Mouse (Mus musculus) gastrocnemius, adult 2 months (tissue): ENCODE data around the gene N4bp1. TPM values are rescaled to one million over a fixed set of nuclear protein-coding genes. Genes with fewer than 3 reads are reported as not detected.

Experiments used
- DNase-seq: peaks from one replicate; pipeline ENCODE4 v3.0.0; 2022
- H3K27ac ChIP-seq: fragments of 200-600 bp; 2 replicates; pipeline ENCODE4 v1.8.1; 2022; ENCODE audit warnings: mild to moderate bottlenecking
- H3K4me3 ChIP-seq: fragments of 200-600 bp; 2 replicates; pipeline ENCODE4 v1.8.1; 2022; ENCODE audit warnings: mild to moderate bottlenecking, moderate library complexity
- CTCF ChIP-seq: fragments of 200-600 bp; IDR thresholded peaks from 2 replicates; pipeline ENCODE4 v1.8.1; 2022; ENCODE audit warnings: antibody characterized with exemption, mild to moderate bottlenecking, moderate library complexity
- intact Hi-C: fragments of 180-260 bp; cut with DNase I; formaldehyde crosslinking; loops from one replicate; pipeline ENCODE4 v1.15.1; 2025
- total RNA-seq, 2 experiments: library from RNA; stranded (reverse); gene quantifications; 2 replicates each; pipeline ENCODE4 v1.2.3; 2021

N4bp1 gene
- total RNA-seq, 2 experiments from 2014 or later: 16.6 to 18.2 TPM

- intact Hi-C loops: loop anchor here (2.0 to 5.0 kb wide), 2 partner anchors 53 to 170 kb away; partner anchors contain the start of genes Gm10638 and Siah1a
These were observed 87.4 kb downstream of the N4bp1 start for GRCm38 (mm10) chr8:86797705-86798104.

GRCm38 (mm10) chr8:86794716-86795115 lies 90.3 kb downstream of the N4bp1 start:
- no peak for TF ChIP-seq CTCF
- Histone ChIP-seq H3K27ac (no peak overlapping the region), H3K4me3 (no peak overlapping the region)
- DNase-seq: no peak
- intact Hi-C loops: loop anchor here (5.0 kb wide), 1 partner anchor 167 kb away; no protein-coding TSS in a partner anchor

More at GRCm38 (mm10) chr8:86797705-86798104, 87.4 kb downstream of the N4bp1 start:
- peak overlapping the region; percentile 2; the same call in 1 of the 2 replicates for H3K4me3 ChIP-seq
- DNase-seq: peak; percentile 75
- no peak for TF ChIP-seq CTCF
- peak overlapping the region; percentile 86 for H3K27ac ChIP-seq

GRCm38 (mm10) chr8:86791542-86791941 lies 93.5 kb downstream of the N4bp1 start:
- Histone ChIP-seq H3K27ac (no peak overlapping the region), H3K4me3 (no peak overlapping the region)
- intact Hi-C loops: no loop called here
- TF ChIP-seq CTCF: no peak
- no peak for DNase-seq

DNA sequence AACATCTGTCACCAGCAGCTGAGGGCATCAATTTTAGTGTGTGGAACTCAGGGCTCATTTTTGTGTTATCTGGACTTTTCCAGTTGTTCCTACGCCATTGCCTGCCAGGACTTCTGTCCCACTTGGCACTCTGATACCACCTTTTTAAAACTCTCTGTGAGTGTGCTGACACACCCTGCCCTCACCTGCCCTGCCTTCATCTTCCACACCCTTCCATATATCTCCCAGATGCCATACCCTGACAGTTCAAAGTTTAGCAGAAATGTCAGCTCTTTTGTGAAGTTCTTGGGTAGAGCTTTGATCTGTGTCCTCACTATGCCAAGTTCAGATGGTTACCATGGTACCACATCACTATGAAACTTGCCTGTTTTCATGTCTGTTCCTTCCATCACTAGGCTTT lies 95.5 kb downstream of the N4bp1 start:
- no peak for TF ChIP-seq CTCF
- no peak for DNase-seq
- H3K4me3 ChIP-seq: no peak overlapping the region
- no peak overlapping the region; the same call in 1 of the 2 replicates for H3K27ac ChIP-seq
- intact Hi-C loops: no loop called here

DNA sequence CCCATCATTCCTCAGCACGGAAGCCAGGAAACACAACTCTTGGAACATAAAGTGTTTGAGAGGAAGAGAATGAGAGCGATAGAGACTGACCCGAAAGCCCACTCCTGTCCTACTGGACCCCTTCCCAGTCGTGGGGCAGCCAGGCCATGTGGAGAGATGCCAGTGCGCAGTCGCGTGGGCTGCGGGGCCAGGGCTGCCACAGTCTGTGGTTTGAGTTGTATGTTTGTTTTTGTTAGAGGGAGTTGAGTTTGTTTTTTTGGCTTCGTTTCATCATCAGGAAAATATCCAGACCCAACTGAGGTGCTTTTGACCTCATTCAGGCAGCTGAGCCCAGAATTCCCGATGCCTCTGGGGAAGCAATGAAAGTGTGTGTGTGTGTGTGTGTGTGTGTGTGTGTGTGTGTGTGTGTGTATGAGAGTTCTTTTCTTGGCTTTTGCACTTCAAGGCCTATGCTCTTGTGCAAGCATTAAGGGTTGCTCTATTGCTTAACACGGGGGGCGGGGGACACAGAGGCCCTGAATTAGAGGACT lies 97.1 kb downstream of the N4bp1 start:
- Histone ChIP-seq H3K4me3 (peak overlapping the region; percentile 59), H3K27ac (peak overlapping the region; percentile 89)
- intact Hi-C loops: no loop called here
- no peak for TF ChIP-seq CTCF
- DNase-seq: peak; percentile 71

GRCm38 (mm10) chr8:86786498-86786897 lies 98.6 kb downstream of the N4bp1 start:
- Histone ChIP-seq H3K4me3 (no peak overlapping the region), H3K27ac (peak overlapping the region; percentile 89)
- intact Hi-C loops: no loop called here
- no peak for TF ChIP-seq CTCF
- peak; percentile 28 for DNase-seq

DNA sequence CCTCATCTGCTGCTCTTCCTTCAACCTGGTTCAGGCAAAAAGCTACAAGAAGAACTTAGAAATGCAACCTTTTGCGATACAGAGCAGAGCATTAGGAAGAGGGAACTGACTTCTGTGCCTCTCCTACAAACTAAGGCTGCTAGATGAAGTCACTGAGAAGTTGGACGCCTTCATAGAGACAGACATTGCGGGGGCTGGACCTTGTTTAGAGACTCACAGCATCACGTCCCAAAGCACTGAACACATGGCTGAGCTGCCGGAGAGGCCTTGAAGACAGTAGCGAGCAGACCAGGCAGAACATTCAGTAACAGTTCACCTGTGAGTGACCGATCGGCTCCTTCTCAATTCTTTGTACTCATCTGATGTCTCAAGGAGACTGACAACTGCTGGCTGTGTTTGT lies 104.0 kb downstream of the N4bp1 start:
- intact Hi-C loops: no loop called here
- no peak overlapping the region for H3K4me3 ChIP-seq

GRCm38 (mm10) chr8:86779207-86779606 lies 105.9 kb downstream of the N4bp1 start:
- no peak for DNase-seq
- Histone ChIP-seq H3K27ac (no peak overlapping the region), H3K4me3 (no peak overlapping the region)
- TF ChIP-seq CTCF: no peak
- intact Hi-C loops: no loop called here

More for the DNA sequence above, 104.0 kb downstream of the N4bp1 start:
- no peak for DNase-seq
- no peak for TF ChIP-seq CTCF
- no peak overlapping the region for H3K27ac ChIP-seq

DNA sequence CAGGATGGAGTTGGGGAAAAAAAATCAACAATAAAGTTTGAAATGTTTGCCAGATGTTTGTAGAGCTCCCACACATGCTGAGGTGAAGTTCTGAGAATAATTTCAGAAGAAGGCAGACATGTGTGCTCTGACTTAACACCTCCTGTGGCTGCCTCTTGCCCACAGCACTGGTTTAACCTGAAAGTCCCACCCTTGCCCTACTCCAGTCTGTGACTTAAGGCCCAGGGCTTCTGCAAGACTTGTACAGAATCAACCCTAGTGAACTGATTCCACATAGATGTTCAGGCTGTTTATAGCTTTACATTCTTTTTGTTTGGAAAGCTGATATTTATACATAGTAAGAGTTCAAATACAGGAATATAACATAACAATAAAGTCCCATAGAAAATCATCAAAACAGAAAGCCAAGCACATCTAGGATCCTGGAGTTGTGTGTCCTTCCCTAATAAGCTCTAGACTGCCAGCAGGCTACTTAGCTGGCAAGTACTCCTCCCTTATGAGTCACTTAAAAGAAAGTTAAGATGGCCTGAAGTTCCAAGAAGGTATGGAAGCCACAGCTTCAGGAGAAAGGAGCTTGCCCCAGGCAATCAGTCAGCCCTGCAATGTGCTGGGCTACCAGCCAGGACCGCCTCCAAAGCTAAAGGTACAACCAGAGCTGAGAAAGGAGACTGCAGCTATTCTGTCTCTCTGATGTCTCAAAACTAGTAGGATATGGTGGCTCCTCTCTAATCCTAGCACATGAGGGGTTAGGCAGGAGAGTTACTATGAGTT lies 114.9 kb downstream of the N4bp1 start:
- intact Hi-C loops: no loop called here
- H3K4me3 ChIP-seq: no peak overlapping the region
- DNase-seq: peak; percentile 28
- H3K27ac ChIP-seq: no peak overlapping the region
- TF ChIP-seq CTCF: no peak

DNA sequence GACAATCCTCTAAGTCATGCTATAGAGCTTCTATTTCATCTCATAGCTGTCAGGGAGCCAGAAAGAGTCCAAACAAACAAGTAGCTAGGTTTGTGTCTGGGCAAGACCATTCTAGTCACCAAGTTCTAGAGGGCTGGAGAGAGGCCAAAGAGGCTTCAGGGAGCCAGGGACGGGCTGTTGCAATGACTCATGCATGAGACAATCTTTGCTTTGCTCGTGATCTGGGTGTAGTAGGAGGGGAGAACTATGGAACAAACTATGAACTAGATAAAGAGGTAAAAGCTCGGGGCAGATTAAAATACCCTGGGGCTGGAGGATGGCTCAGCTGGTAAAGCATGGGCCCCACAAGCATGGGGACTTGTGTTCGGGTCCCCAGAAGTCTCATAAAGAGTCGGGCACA lies 116.6 kb downstream of the N4bp1 start:
- peak; percentile 70 for DNase-seq
- intact Hi-C loops: no loop called here
- Histone ChIP-seq H3K4me3 (no peak overlapping the region), H3K27ac (peak overlapping the region; percentile 48)
- TF ChIP-seq CTCF: no peak

GRCm38 (mm10) chr8:86766548-86767211 lies 118.4 kb downstream of the N4bp1 start:
- peak; percentile 39 for DNase-seq
- Histone ChIP-seq H3K27ac (no peak overlapping the region), H3K4me3 (no peak overlapping the region)
- TF ChIP-seq CTCF: no peak
- intact Hi-C loops: no loop called here

DNA sequence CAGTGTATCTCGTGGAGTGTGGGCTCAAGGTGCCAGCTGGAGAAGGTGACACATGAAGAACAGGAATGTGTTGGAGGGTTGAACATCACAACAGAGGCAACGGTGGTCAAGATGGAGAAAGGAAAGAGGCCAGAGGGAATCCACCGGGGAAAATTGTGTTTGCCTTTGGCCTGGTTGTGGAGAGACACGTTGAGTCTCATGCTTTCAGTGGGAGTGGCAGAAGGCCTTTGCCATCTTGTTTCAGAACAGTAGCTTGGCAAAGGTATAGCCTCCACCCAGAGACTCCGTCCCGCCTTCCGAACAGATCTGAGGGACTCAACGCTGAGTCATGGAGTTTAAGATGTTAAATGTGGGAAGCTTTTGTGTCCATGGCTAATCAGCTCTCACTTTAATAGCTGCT lies 119.4 kb downstream of the N4bp1 start:
- no peak for DNase-seq
- Histone ChIP-seq H3K27ac (no peak overlapping the region), H3K4me3 (no peak overlapping the region)
- no peak for TF ChIP-seq CTCF
- intact Hi-C loops: no loop called here

GRCm38 (mm10) chr8:86765155-86765554 lies 119.9 kb downstream of the N4bp1 start:
- no peak for DNase-seq
- no peak overlapping the region for H3K27ac ChIP-seq
- H3K4me3 ChIP-seq: no peak overlapping the region
- intact Hi-C loops: no loop called here
- no peak for TF ChIP-seq CTCF
